Mouse (Mus musculus): Measurements from ENCODE around the gene Lmnb2. TPM values are rescaled to one million over a fixed set of nuclear protein-coding genes. Genes with fewer than 3 reads are reported as not detected.
A peak's percentile ranks its signal among the peaks of the same experiment; 100 is the strongest.

The Lmnb2 gene
- polyA plus RNA-seq, 1 experiment from 2014 or later, result 7.9 TPM

- H3K9me3 ChIP-seq (replicated peaks; ENCODE audit: control insufficient read depth, low read length), result no peaks in the 10 kb centered on the region
- H3K27me3 ChIP-seq (ENCODE audit: control insufficient read depth, insufficient read depth, low read length), result peaks cover 23% of the 10 kb centered on the region
- H3K4me2 ChIP-seq, result peak overlapping the region; percentile 90; the same call in 1 of the 2 replicates
- H3K36me3 ChIP-seq (ENCODE audit: control insufficient read depth, insufficient read depth, low read length), result no peaks in the 10 kb centered on the region
- H3K4me3 ChIP-seq (ENCODE audit: low read depth, low read length), result no peak overlapping the region
- no peak overlapping the region for H3K9ac ChIP-seq (ENCODE audit: low read depth, low read length)
- H3K27ac ChIP-seq (ENCODE audit: low read depth, low read length), result no peak overlapping the region
- no peak for ATAC-seq (replicated peaks; ENCODE audit: insufficient number of reproducible peaks, low FRiP score, low TSS enrichment)
- H3K4me1 ChIP-seq (ENCODE audit: control insufficient read depth, insufficient read depth, low read length), result peaks cover 80% of the 10 kb centered on the region
- 40% methylated on average over 14 of the region's 14 CpGs for WGBS (ENCODE audit: insufficient replicate concordance)
These were observed 16.3 kb upstream of the Lmnb2 start for GRCm38 (mm10) chr10:80934136-80934985.

GRCm38 (mm10) chr10:80933421-80933979 lies 15.5 kb upstream of the Lmnb2 start:
- H3K27ac ChIP-seq (ENCODE audit: low read depth, low read length), result no peak overlapping the region

GRCm38 (mm10) chr10:80932700-80933420 lies 14.8 kb upstream of the Lmnb2 start:
- H3K36me3 ChIP-seq (ENCODE audit: control insufficient read depth, insufficient read depth, low read length), result no peaks in the 10 kb centered on the region
- peak overlapping the region; percentile 77 for H3K4me3 ChIP-seq (ENCODE audit: low read depth, low read length)
- peak overlapping the region; percentile 69 for H3K9ac ChIP-seq (ENCODE audit: low read depth, low read length)
- H3K4me2 ChIP-seq, result peak overlapping the region; percentile 90
- peaks cover 69% of the 10 kb centered on the region for H3K4me1 ChIP-seq (ENCODE audit: control insufficient read depth, insufficient read depth, low read length)
- ATAC-seq (replicated peaks; ENCODE audit: insufficient number of reproducible peaks, low FRiP score, low TSS enrichment), result no peak
- no peaks in the 10 kb centered on the region for H3K9me3 ChIP-seq (replicated peaks; ENCODE audit: control insufficient read depth, low read length)
- no peak overlapping the region; the same call in 1 of the 2 replicates for H3K27ac ChIP-seq (ENCODE audit: low read depth, low read length)
- WGBS (ENCODE audit: insufficient replicate concordance), result 2% methylated on average over 17 of the region's 17 CpGs
- H3K27me3 ChIP-seq (ENCODE audit: control insufficient read depth, insufficient read depth, low read length), result peaks cover 21% of the 10 kb centered on the region

More at GRCm38 (mm10) chr10:80933421-80933979, 15.5 kb upstream of the Lmnb2 start:
- Histone ChIP-seq H3K27me3 (ENCODE audit: control insufficient read depth, insufficient read depth, low read length) (peaks cover 23% of the 10 kb centered on the region), H3K9ac (ENCODE audit: low read depth, low read length) (peak overlapping the region; percentile 47; the same call in 1 of the 2 replicates), H3K4me3 (ENCODE audit: low read depth, low read length) (peak overlapping the region; percentile 77; the same call in 1 of the 2 replicates), H3K36me3 (ENCODE audit: control insufficient read depth, insufficient read depth, low read length) (no peaks in the 10 kb centered on the region), H3K4me2 (peak overlapping the region; percentile 90), H3K9me3 (replicated peaks; ENCODE audit: control insufficient read depth, low read length) (no peaks in the 10 kb centered on the region), H3K4me1 (ENCODE audit: control insufficient read depth, insufficient read depth, low read length) (peaks cover 75% of the 10 kb centered on the region)
- WGBS (ENCODE audit: insufficient replicate concordance), result 3% methylated on average over 21 of the region's 21 CpGs
- no peak for ATAC-seq (replicated peaks; ENCODE audit: insufficient number of reproducible peaks, low FRiP score, low TSS enrichment)

GRCm38 (mm10) chr10:80932206-80932605 lies 14.2 kb upstream of the Lmnb2 start:
- no peaks in the 10 kb centered on the region for H3K9me3 ChIP-seq (replicated peaks; ENCODE audit: control insufficient read depth, low read length)
- WGBS (ENCODE audit: insufficient replicate concordance), result under 1% methylated on average over 20 of the region's 20 CpGs
- peak overlapping the region; percentile 90 for H3K4me2 ChIP-seq
- H3K27ac ChIP-seq (ENCODE audit: low read depth, low read length), result no peak overlapping the region; the same call in 1 of the 2 replicates
- H3K4me1 ChIP-seq (ENCODE audit: control insufficient read depth, insufficient read depth, low read length), result peaks cover 63% of the 10 kb centered on the region
- peak overlapping the region; percentile 69 for H3K9ac ChIP-seq (ENCODE audit: low read depth, low read length)
- peak overlapping the region; percentile 77 for H3K4me3 ChIP-seq (ENCODE audit: low read depth, low read length)
- ATAC-seq (replicated peaks; ENCODE audit: insufficient number of reproducible peaks, low FRiP score, low TSS enrichment), result no peak
- no peaks in the 10 kb centered on the region for H3K36me3 ChIP-seq (ENCODE audit: control insufficient read depth, insufficient read depth, low read length)
- H3K27me3 ChIP-seq (ENCODE audit: control insufficient read depth, insufficient read depth, low read length), result peaks cover 20% of the 10 kb centered on the region

- no peaks in the 10 kb centered on the region for H3K9me3 ChIP-seq (replicated peaks; ENCODE audit: control insufficient read depth, low read length)
- H3K9ac ChIP-seq (ENCODE audit: low read depth, low read length), result no peak overlapping the region; the same call in 1 of the 2 replicates
- WGBS (ENCODE audit: insufficient replicate concordance), result 2% methylated on average over 26 of the region's 26 CpGs
- H3K36me3 ChIP-seq (ENCODE audit: control insufficient read depth, insufficient read depth, low read length), result no peaks in the 10 kb centered on the region
- no peak overlapping the region for H3K27ac ChIP-seq (ENCODE audit: low read depth, low read length)
- no peak for ATAC-seq (replicated peaks; ENCODE audit: insufficient number of reproducible peaks, low FRiP score, low TSS enrichment)
- H3K4me3 ChIP-seq (ENCODE audit: low read depth, low read length), result peak overlapping the region; percentile 77
- peak overlapping the region; percentile 90 for H3K4me2 ChIP-seq
- H3K4me1 ChIP-seq (ENCODE audit: control insufficient read depth, insufficient read depth, low read length), result peaks cover 57% of the 10 kb centered on the region
- H3K27me3 ChIP-seq (ENCODE audit: control insufficient read depth, insufficient read depth, low read length), result peaks cover 20% of the 10 kb centered on the region
These were observed 13.7 kb upstream of the Lmnb2 start for GRCm38 (mm10) chr10:80931695-80932094.

- peaks cover 53% of the 10 kb centered on the region for H3K4me1 ChIP-seq (ENCODE audit: control insufficient read depth, insufficient read depth, low read length)
These were observed 13.2 kb upstream of the Lmnb2 start for GRCm38 (mm10) chr10:80931153-80931671.

GRCm38 (mm10) chr10:80930361-80931152 lies 12.5 kb upstream of the Lmnb2 start:
- Histone ChIP-seq H3K9ac (ENCODE audit: low read depth, low read length) (peak overlapping the region; percentile 80), H3K4me3 (ENCODE audit: low read depth, low read length) (peak overlapping the region; percentile 77), H3K4me1 (ENCODE audit: control insufficient read depth, insufficient read depth, low read length) (peaks cover 46% of the 10 kb centered on the region), H3K27ac (ENCODE audit: low read depth, low read length) (peak overlapping the region; percentile 68), H3K4me2 (peak overlapping the region; percentile 90), H3K36me3 (ENCODE audit: control insufficient read depth, insufficient read depth, low read length) (no peaks in the 10 kb centered on the region), H3K27me3 (ENCODE audit: control insufficient read depth, insufficient read depth, low read length) (peaks cover 20% of the 10 kb centered on the region), H3K9me3 (replicated peaks; ENCODE audit: control insufficient read depth, low read length) (no peaks in the 10 kb centered on the region)
- under 1% methylated on average over 45 of the region's 45 CpGs for WGBS (ENCODE audit: insufficient replicate concordance)
- no peak for ATAC-seq (replicated peaks; ENCODE audit: insufficient number of reproducible peaks, low FRiP score, low TSS enrichment)

More at GRCm38 (mm10) chr10:80931153-80931671, 13.2 kb upstream of the Lmnb2 start:
- 6% methylated on average over 14 of the region's 14 CpGs for WGBS (ENCODE audit: insufficient replicate concordance)
- no peak for ATAC-seq (replicated peaks; ENCODE audit: insufficient number of reproducible peaks, low FRiP score, low TSS enrichment)
- Histone ChIP-seq H3K27me3 (ENCODE audit: control insufficient read depth, insufficient read depth, low read length) (peaks cover 20% of the 10 kb centered on the region), H3K9me3 (replicated peaks; ENCODE audit: control insufficient read depth, low read length) (no peaks in the 10 kb centered on the region), H3K27ac (ENCODE audit: low read depth, low read length) (no peak overlapping the region), H3K4me3 (ENCODE audit: low read depth, low read length) (peak overlapping the region; percentile 77), H3K4me2 (peak overlapping the region; percentile 90), H3K36me3 (ENCODE audit: control insufficient read depth, insufficient read depth, low read length) (no peaks in the 10 kb centered on the region), H3K9ac (ENCODE audit: low read depth, low read length) (peak overlapping the region; percentile 80)

Measured in heart, embryonic 11.5 days (tissue).